Mouse (Mus musculus) small intestine, adult 2 months (tissue): ENCODE data around the gene Kcnip3.

ENCODE experiments used
- CTCF ChIP-seq: fragments of 200-500 bp; IDR thresholded peaks from 2 replicates; pipeline ENCODE4 v1.5.1; 2012; ENCODE audit warnings: low read depth, mild to moderate bottlenecking, control low read depth, inconsistent platforms, low read length, moderate library complexity, mixed read lengths; ENCODE audit not compliant: insufficient replicate concordance, insufficient read length; ENCODE audit errors: extremely low read depth
- POLR2A ChIP-seq: fragments of 200-500 bp; IDR thresholded peaks from 2 replicates; pipeline ENCODE4 v1.6.1; 2012; ENCODE audit warnings: low read depth, mild to moderate bottlenecking, control low read depth, inconsistent platforms, low read length, moderate library complexity

GRCm38 (mm10) chr2:127559070-127559966 is 37.4 kb upstream of the Kcnip3 start:
- TF ChIP-seq POLR2A (no peak), CTCF (peak; percentile 76; the same call in 1 of the 2 replicates)
